Mouse (Mus musculus) heart, postnatal 36 days (tissue): ENCODE measurements around the gene Ocrl. TPM values are rescaled to one million over a fixed set of nuclear protein-coding genes. Genes with fewer than 3 reads are reported as not detected.

Experiments used
- DNase-seq, 2 experiments: peaks; one replicate each; pipeline ENCODE4 v3.0.0; 2021 to 2022
- intact Hi-C: fragments of 180-260 bp; cut with DNase I; formaldehyde crosslinking; loops from one replicate; pipeline ENCODE4 v1.15.1; 2025
- total RNA-seq, 2 experiments: library from RNA; stranded (reverse); gene quantifications; 2 replicates each; pipeline ENCODE4 v1.2.3; 2021

Gene Ocrl
- total RNA-seq: 10 to 100 TPM; 11.0 to 11.6 TPM

DNA sequence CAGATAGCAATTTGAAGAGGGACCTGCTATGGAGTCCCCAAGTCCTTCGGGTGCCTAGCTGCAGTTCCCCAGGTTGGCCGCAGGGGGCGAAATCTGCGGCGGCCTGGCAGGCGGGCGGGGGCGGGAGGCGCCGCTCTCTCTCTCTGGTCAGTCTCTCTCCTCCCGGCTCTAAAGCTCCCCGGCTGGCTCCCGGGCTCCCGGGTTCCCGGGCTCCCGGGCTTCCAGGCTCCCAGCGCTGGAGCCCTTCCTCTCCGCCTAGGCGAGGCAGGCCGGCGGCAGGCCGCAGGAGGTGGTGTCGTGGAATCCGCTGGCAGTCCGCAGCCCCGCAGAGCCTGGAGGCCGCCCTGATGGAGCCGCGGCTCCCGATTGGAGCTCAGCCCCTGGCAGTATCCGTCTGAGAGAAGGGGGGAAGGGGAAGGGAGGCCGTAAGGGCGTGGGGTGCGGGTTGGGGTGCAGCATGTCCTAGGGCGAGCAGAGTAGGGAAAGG, at the start of gene Ocrl:
TSS of gene Ocrl (plus strand) at position 82 of the 487 bp plus-strand sequence.
- intact Hi-C loops: no loop called here
- DNase-seq: peak; percentile 72 to 83

DNA sequence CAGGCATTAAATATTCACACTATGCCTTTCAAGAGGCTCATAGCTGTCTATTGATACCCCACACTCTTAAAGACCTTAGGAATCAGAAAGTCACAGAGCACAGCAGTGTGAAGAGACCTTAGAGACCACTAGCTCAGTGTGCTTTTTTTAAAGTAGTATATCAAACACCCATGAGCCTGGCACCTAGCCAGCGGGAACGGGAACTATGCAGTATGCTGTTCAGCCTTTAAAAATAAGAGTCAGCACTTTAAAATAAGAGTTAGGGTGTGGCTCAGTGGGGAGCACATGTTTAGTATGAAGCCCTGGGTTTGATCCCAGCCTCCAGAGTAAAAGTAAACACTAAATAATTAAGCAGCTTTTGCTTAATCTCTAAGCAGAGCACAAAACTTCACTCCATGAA, 32.1 kb upstream of the Ocrl start:
- DNase-seq: peak; percentile 14 to 28
- intact Hi-C loops: no loop called here

DNA sequence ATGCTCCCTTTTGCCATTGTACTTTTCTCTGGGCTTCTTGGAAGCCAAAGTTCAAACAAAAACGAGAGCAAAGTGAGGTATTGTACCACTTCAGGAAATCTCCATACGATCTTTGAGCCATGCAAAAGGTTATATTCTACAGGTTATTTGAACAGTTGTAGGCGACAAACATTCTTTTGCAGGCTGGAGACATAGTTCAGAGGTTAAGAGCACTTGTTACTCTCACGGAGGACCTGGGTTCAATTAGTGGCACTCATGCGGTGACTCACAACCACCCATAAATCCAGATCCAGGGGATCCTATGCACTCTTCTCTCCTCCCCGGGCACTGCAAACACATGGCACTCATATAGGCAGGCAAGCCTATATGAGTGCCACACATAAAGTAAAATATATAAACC, 29.4 kb upstream of the Ocrl start:
- no peak for DNase-seq
- intact Hi-C loops: no loop called here

DNA sequence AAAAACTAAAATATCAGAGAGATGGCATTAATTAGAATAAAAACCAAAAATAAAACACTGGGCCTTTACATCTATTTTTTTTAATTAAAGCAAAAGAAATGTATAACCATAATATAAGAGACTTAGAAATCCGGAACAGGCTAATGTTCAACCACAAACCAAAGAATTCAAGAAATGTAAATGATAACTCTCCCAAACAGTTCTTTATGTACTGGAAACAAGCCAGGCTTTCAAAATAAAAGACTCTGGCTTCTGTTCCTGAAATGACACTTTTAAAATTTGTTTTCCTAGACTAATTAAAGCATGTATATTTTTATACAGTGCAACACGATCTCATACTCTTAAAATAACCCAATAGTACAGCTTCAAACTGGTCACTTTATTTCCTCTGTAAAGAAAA, 24.8 kb upstream of the Ocrl start:
- intact Hi-C loops: no loop called here
- no peak for DNase-seq

DNA sequence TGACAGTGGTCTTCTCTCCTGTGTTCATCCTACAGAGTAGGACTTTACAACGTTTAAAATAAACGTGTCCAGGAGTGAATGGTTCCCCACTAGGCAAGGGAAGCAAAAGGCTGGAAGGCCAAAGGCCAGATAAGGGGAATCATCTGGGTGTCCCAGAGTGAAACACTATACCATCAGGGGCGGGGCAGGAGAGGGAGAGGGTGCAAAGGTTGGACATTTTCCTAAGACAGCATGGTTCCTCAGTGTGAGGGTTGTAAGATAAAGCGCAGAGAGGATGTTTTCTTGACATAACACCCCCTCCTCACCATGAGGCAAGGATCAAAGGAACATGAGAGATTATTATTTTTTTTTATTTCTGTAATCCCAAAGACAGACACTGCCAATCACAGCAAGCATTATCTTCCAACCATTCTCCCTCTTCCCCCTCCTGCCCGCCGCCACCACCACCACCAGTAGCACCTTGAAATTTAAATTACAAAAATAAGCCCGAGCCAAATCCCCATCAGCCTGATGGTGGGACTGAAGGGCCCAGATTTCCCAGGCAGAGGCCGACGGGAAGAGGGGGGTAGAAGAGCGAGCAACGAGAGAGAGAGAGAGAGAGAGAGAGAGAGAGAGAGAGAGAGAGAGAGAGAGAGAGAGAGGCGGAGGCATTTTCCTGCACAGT, 20.8 kb upstream of the Ocrl start:
- no peak for DNase-seq
- intact Hi-C loops: no loop called here

DNA sequence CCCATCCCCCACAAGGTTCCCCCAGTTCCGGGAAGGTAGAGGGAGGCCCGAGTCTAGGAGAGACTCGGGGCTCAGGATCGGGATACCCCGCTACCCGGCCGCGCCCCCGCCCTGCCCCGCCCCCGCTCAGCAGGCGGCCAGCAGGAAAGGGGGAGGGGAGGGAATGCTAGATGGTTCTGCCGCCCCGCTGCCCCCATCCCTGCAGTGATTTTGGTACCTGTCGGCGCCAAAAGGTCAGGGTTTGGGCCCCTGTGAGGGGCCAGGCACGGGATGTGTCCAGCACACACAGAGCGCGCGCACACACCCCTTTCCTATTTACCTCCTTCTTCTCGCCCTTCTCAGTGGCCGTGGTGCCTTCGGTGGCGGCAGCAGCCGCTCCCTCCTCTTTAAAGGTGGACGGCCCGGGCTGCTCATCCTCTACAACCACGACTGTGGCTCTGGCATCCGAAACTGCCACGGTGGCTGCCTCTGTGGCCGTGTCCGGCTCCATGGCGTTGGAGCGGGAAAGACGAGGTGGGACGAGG, 20.2 kb upstream of the Ocrl start:
- peak in 1 of 2 experiments; percentile 4 for DNase-seq
- intact Hi-C loops: no loop called here

DNA sequence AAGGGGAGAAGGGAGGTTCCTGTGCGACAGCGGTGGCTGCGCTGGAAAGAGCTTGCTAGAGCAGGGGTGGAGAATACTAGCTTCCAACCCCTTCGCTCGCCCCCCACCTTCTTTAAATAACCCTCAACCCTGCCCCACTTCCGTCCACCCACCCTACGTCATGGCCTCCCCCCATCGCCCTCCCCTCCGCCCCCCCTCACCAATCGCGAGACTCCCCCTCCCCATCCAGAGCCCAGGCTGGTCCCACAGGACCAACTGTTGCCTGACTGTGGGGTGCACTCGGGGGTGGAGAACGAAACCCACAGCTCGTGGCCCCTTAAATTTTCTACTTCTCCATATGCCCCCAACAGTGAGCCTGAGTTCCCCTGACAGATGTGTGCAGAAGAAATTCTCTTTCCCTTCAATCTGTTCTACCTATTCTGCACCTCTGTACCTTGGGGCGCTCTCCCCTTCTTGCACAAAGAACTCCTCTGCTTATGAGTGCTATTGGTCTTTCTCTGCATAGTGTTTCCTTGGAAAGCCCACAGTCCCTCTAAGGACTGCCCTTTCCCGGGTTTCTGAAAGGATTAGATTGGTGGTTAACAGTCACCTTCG, 19.7 kb upstream of the Ocrl start, which contains the start of gene Smarca1:
TSS of gene Smarca1 (minus strand) at position 544 of the 594 bp plus-strand sequence.
- no peak for DNase-seq
- intact Hi-C loops: no loop called here

DNA sequence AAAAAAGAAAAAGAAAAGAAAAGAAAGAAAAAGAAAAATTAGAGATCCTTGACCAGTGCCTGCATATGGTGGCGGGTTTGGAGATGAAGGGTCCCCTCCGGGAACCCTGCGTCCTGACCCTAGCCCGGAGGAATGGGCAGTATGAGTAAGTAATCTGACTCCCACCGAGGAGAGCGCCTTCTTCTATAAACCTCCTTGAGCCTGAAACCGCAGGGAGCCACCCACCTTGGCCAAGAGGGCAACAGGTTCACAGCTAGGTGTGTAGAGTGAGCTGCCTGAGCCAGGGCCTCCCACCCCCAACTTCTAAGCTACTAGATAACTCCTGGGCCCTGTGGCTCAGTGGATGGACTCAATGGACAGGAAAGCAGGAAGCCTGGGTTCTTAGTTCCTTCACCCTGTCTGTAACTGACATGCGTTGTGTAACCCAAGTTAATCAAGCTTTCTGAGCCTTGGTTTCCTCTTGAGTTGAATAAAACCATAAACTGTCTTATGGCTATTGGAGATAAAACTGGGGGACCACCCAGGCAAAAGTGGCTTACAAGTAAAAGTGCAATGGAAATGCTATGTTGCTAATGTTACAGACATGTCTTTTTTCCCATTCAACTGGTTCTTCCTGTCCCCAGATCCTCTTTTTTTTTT, 836 bp downstream of the Ocrl start:
- DNase-seq: peak in 1 of 2 experiments; percentile 22
- intact Hi-C loops: no loop called here

DNA sequence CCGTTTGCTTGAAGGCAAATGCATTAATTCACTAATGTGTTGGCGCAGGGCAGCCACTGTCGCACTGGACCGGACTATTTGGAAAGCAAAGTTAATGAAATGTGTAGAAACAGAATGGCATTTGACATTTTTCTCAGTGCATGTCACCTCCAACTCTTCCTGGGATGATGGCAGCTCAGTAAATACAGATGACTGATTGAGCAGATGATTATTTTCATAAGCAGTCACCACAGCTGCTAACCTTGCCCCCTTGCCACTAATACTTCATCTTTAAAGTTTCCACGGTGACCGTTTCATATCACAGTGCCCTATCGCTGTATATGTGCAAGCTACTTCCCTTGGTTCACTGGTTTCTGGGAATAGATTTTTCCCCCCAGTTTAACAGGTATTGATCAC, 1.4 kb downstream of the Ocrl start:
- DNase-seq: no peak

DNA sequence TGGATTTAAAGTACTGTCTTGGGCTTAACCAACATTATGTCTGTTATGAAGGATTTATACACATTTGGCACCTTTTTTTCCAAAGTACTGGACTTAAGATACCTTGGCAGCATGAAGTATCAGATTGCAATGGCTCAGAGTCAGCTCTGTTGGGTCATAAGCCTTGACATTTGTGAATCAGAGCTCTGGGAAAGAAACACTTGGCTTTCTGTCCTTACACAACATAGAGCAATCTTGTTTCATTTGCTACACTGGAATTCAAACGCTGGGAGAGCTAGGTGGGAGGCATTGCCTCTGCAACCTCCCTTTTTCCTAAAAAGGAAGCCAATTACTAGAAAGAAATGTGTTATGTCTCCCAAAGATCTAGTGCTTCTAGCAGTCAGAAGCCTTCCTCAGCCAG, 4.6 kb downstream of the Ocrl start:
- DNase-seq: no peak
- intact Hi-C loops: no loop called here

More for the DNA sequence above, 1.4 kb downstream of the Ocrl start:
- intact Hi-C loops: no loop called here

DNA sequence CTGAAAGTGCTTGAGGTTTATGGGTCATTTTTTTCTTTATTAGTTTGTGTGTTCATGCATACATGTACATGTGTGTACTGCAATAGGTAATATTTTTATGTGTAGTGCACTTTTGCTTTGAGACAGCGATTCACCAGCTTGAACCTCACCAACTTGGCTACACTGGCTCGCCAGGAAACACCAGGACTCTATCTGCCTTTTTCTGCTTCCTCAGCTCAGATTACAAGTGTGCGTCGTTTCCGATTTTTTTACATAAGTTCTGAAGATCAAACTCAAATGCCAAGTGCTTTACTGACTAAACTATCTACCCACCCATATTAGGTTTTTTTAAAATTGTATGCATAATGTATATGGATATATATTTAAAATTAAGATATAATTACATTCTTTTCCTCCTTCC, 8.4 kb downstream of the Ocrl start:
- intact Hi-C loops: no loop called here
- no peak for DNase-seq

DNA sequence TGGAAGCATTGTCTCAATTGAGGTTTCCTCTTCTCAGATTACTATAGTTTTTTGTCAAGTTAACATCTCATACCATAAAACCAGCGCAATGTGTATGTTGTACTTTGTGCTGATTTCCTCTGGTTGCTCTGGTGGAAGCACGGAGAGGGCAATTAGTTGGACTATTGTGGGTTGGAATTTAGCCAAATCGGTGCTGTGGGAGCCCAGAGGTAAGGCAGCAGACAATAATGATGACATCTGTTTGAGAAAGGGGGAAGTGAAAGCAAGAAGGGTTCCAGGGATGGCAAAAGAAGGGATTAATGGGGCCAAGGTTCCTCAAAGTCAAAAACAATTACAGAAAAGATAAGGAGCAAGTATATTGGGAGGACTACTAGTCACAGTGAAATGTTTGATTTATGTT, 15.8 kb downstream of the Ocrl start:
- no peak for DNase-seq
- intact Hi-C loops: no loop called here

DNA sequence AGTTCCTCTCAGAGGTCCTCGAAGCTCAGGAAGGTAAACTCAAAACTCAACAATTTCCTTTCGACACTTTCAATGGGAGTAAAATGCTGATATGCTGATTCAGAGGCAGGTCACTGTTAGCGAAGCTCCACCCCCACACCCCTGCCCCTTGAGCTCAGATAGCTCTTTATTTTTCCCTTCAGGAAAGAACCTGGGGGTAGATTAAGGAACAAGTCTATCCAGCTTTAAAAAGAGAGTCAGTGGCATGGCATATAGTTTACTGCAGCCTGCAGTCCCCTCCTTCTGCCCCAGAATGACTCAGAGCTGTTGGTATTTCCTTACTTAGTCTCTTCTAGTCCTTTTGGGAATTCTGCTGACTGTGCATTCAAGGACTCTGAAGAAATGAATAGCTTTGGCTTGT, 18.3 kb downstream of the Ocrl start:
- intact Hi-C loops: no loop called here
- no peak for DNase-seq

DNA sequence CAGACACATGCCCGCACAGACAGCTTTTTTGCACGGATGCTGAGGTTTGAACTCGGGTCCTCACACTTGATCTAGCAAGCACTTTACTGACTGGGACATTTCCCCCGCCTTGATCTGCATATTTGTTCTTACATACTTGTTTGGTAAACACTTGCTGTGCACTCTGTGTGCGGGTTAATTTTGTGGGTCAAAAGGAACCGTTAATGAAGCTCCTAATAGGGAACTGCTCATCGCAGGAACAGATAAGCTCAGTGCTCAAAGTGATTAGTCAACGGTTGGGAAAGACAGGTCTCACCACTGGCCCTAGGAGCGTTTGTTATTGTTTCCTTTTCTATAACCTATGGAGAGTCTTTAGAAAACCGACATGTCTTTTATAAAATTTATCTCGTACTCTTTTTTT, 22.2 kb downstream of the Ocrl start:
- DNase-seq: no peak
- intact Hi-C loops: no loop called here

DNA sequence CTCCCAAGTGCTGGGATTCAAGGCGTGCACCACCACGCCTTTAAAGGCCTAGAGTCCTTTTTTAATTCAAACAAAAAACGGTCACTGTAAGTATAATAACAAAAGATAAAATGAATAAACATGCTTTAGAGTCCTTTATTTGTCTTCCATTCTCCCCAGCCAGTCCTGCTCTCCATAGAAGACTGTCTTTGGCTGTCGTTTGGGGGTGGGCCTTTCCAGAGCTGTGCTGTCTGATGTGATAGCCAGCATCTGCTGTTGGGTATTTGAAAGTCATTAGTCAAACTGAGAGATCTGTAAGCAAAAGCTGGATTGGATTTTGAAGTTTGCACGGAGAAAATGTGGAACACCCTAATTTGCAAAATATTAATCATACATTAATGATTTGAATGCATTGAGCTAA, 24.7 kb downstream of the Ocrl start:
- intact Hi-C loops: no loop called here
- DNase-seq: no peak

DNA sequence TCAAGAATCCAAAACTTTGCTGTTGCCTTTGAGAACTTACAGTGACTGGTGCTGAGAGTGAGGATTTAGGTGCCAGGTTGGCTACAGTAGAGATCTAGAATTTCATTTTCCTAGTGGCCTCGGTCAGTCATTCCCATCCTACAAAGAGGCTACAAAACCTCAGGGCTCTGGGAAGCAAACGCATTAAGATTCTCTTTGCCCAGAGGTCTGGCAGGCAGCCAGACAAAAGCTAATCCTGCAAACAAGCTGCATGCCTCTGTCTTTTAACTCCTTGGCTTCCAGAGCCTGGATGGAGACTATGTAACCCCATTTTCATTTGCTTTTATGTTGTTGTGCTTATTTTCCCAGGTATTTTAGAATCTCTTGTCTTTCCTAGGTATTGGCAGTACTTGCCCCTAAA, 25.6 kb downstream of the Ocrl start:
- DNase-seq: no peak
- intact Hi-C loops: no loop called here

DNA sequence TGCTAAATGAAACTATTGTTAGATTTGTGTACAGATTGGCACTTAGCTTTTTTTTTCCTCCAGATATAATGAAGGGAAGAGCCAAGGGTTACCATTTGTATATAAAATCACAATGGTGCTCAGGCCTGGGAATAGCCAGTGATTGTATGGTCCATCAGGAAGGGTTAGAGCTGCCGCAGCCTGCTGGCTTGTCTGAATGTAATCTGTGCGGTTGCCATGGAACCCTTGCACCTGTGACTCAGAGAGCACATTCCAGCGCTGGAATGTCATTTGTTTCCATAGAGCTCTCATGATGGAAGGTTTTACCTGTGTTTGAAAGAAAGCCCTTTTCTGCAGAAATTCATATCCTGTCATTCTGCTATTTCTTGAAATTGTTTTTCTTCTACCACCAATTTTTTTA, 37.5 kb downstream of the Ocrl start:
- intact Hi-C loops: no loop called here
- no peak for DNase-seq

DNA sequence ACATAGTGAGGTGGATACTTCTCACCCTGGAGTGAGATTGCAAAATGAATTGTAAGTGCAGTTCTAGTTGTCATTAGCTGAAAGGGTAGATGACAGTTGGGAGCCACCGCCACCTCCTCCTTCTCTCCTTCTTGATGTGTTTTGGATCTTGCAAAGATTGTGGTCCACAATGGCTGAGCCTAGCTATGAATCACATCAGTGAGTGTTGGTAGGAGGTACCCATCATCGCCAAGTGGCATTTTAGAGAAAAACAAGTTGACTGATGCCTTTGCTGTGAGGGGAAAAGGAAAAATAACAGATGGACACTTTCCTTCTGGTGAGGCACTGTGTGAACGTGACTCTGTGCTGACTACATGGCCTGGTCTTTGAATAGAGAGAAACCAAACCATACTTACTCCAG, 50.4 kb downstream of the Ocrl start:
- no peak for DNase-seq
- intact Hi-C loops: no loop called here

DNA sequence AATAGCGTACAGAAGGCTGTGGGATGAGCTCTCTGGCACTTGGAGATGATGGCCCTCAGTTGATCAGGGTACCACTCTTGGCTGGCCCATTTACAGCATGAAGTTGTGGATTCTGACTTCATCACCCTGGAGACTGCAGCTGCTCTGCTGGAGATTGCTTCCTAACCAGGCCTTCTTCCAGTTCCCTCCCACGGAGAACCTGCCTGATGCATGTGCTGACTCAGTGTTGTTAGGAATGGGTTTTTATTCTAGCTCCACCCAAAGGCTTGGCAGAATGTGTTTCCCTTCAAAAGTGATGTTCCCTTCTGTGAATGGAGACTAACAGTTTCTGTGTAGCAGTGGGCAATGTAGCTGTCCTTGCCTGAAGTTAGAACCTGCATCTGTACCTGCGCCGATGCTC, 58.2 kb downstream of the Ocrl start:
- intact Hi-C loops: no loop called here
- no peak for DNase-seq

DNA sequence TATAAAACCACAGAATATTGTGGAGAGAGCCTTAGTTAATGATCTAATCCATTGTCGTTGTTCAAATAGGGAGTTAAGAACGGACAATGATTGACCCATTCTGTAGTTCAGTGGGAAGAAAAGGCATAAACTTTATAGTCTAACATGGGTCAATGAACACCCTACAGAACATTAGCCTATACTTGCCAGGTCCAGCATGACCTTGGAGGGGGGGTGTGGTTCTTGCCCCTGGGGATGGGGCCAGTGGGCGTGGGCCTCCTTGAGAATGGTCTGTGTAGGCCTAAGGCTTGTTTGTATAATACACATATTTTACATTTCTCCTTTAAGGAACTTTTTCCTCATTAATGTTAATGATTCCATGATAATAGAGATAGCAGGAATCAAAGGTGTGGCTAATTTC, 58.7 kb downstream of the Ocrl start:
- DNase-seq: no peak
- intact Hi-C loops: no loop called here

DNA sequence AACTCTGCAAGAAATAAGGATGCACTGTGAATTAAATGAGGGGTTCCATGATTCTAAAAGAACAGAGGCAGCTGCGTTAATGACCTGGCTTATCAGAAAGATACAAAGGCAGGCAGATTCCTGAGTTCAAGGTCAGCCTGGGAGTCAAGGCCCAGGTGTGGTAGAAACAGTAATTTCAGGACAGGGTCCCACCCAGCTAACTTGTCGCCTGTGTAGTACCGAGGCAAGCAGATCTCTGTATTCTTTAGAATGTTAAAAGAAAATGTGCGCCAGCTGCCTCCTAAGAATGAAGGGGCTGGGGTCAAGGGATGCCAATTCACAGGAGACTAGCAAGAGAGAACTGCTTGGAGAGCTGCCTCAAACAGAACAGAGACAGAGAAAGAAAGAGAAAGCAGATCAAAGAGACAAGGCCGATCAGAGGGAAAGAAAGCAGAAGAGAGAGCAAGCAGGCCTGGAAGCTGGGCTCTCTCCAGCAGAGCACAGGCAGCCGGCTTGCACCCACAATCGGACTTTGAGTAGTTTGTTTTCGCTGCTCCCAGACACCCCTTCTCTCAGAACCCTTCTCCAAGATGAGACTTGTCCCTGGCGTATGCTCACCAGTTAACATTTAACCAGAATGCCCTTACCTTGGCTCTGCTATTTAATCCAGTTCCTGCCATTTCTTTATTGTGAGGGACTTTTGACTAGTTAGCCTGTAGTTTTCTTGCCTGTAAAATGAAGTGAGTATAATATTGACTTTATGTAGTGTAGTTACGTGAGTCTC, 59.4 kb downstream of the Ocrl start:
- intact Hi-C loops: no loop called here
- no peak for DNase-seq
